Mouse (Mus musculus) ovary, adult 18-20 months (tissue): ENCODE measurements around the gene Prr7.
"Not testable (repeated sequence)": the region's sequence is repeated elsewhere in the genome, so short reads cannot be mapped to it uniquely, and the experiment has no call there.

ENCODE experiments used
- DNase-seq: peaks from one replicate; pipeline ENCODE4 v3.0.0; 2022; ENCODE audit warnings: low spot score, mixed read lengths

Gene Prr7

GRCm38 (mm10) chr13:55464027-55464884 is at the start of gene Prr7:
Gene Prr7, plus strand, starts transcription at chr13:55464267.
- no peak for DNase-seq

DNA sequence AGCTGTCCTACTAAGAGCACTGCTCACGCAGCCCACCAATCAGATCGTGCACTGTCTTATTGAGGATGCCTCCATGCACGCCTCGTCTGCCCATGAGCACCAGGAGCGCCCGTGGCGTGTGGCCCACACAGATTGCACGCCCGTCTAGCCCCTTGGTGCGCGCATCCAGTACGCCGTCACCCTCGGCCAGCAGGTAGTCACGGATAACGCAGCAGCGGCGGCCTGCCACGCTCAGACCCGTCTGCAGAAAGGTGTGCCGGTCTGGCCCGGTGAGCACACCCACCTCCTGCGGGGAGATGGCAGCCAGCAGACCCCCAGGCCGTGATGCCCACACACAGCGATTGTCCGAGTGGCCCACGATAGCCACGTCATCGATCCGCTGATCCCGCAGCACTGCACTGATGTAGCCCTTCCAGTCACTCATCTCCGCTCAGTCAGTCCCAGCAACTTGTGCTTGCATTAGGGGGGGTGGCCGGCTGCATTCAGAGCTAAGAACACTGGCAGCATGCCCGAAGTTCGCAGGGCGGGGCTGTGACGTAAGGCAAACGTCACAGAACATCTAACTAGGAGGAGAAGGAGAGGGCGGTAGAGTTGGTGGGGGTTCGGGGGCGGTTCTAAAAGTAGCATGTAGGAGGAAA is 49.2 kb upstream of the Prr7 start, which contains the start of gene Pfn3:
Gene Pfn3, minus strand, starts transcription at position 490 of the 638 bp plus-strand sequence.
- DNase-seq, result no peak

- peak; percentile 67 for DNase-seq
Measured at GRCm38 (mm10) chr13:55418004-55418403, 46.1 kb upstream of the Prr7 start.

DNA sequence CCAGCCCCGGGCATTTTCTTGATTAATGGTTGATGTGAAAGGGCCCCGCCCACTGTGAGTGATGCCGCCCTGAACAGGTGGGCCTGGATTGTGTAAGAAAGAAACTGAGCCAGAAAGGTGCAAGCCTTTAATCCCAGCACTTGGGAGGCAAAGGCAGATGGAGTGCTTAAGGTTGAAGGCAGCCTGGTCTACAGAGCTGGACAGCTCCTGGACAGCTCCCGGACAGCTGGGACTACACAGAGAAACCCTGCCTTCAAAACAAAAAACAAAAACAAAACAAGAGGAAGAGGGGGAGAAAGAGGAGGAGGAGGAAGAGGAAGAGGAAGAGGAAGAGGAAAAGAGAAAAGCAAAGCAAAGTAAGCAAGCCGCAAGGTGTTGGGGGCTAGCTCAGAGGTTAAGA is 44.9 kb upstream of the Prr7 start:
- DNase-seq, result no peak

GRCm38 (mm10) chr13:55420018-55420932 is 43.8 kb upstream of the Prr7 start:
- DNase-seq, result no peak

DNA sequence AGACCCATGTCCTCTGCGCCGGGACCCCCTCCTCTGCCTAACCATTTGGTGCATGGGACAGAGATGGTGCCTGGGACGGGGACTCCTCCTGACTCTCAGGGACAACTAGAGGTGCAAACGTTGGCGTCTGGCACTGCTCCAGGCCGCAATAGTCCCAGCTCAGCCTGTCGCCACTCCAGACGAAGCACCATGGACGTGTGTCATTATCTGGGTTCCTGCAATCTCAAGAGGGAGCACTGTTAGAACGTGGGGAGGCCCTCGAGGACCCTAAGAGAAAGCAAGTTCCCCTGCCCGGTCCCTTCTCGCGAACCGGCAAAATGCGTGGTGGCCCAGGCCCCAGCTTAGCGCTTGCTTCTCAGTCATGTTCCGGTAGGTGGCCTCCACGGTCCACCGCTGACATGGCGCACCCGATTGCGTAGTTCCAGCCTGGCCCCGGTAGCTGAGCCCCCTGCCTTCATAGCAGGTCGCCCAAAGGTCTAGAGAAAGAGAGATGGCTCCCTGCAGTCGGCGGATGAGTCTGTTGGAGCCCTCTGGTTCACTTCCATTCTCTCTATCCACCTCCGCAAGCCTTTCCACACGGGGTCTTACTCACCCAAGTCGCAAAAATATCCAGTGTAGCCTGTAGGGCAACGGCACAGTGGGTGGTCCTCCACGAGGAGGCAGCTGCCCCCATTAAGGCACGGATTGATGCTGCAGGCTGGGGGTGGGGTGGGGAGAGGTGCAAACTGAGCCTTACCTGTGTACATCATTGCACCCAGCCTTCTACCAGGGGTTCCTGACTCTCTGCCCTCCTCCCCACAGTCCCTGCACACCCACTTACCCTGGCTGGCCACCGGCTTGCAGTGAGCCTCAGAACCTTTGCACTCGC is 42.9 kb upstream of the Prr7 start:
- DNase-seq, result no peak

GRCm38 (mm10) chr13:55426613-55427012 is 37.5 kb upstream of the Prr7 start, which contains the start of gene F12:
Gene F12, minus strand, starts transcription at chr13:55426793.
- DNase-seq, result no peak

- peak; percentile 44 for DNase-seq
Measured at GRCm38 (mm10) chr13:55429226-55429888, 34.7 kb upstream of the Prr7 start.

DNA sequence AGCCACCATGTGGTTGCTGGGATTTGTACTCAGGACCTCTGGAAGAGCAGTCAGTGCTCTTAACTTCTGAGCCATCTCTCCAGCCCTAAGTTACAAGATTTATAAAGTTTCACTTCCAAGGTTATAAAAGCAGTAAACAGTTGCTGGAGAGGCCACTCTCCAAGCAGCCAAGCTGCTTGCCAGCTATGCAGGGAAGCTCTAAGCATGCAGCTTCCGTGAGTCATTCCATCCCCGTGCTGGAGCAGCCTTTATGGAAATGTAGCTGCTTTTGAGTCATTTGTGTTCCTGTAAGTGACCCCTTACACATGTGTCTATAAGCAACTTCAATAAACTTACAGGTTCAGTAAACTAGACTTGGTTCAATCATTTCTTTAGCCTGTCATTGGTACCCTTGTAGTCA is 33.5 kb upstream of the Prr7 start:
- DNase-seq, result no peak

DNA sequence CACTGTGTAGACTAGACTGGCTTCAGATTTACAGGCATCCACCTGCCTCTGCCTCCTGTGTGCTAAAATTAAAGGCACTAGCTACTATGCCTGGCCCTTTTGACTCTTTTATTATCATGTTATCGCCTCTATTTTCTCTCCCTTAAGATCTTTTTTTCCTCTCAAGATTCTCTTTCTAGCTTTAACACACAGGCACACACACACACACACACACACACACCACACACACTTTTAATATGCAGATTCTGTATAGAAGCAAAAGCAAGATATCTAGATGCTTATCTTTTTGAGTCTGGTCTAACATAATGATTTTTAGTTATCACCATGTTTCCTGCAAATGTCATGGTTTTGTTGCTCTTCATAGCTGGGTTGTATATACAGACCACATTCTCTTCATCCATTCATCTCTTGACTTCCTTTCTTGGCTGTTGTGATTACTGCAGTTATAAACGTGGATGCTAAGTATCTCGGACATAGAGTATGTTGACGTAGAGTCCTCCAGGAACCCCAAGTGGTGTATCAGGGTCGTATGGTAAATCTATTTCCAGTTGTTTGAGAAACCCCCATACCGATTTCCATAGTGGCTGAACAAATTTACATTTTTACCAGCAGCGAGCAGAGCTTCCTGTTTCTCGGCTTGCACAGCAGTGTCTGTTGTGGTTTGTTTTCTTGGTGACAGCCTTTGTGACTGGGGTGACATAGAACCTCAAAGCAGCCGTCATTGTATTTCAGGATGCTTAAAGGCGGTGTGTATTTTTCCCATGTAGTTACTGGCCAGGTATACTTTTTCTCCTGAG is 32.0 kb upstream of the Prr7 start:
- DNase-seq, result no peak

DNA sequence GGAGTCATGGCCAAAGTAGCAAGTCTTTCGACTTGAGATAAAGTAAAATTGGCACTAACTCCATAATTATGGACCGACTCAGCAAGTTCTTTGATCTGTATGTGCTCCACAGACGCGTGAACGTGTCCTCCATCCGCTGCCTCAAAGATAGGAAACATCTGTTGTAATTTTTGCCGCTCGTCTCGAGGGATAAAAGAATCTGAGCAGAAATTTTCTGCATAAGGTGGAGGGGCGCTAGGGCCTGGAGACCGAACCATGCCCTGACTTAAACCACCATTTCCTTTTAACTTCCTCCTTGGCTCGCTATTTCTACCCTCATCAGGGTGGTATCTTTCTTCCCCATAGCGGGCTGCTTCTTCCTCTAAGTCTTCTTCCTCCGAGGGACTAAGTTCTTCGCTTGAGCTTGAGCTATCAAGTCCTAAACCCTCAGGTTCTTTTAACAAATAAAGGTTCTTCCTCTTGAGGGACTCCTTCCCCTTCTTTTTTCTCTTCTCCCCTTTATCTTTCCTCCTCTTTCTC is 26.9 kb upstream of the Prr7 start:
- DNase-seq, result not testable (repeated sequence)

GRCm38 (mm10) chr13:55443799-55444285 is 20.2 kb upstream of the Prr7 start:
- no peak for DNase-seq

- DNase-seq, result no peak
Measured at GRCm38 (mm10) chr13:55444286-55444936, 19.7 kb upstream of the Prr7 start.

- peak; percentile 100 for DNase-seq
Measured at GRCm38 (mm10) chr13:55444937-55445315, 19.1 kb upstream of the Prr7 start, which contains the start of gene Grk6. Gene Grk6, plus strand, starts transcription at chr13:55445072.

- no peak for DNase-seq
Measured at GRCm38 (mm10) chr13:55445361-55446091, 18.5 kb upstream of the Prr7 start.

GRCm38 (mm10) chr13:55446483-55447105 is 17.5 kb upstream of the Prr7 start:
- no peak for DNase-seq

DNA sequence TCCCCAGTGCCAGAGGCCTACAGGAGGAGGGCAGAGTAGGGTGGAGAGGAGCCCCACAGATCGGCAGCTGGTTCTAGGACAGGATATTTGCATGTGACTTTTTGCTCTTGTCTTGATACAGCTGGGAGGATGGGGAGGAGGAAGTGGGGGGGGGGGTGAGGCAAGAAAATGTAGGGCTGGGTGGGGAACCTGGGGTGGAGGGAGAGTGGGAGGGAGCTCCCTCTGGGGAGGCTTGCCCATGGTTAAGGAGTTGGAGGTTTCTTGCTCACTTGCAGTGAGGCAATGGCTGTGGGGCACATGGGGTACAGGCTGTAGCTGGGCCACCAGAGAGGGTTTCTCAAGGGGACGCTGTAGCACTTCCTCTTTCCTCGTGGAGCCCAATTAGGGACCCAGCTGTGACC is 16.5 kb upstream of the Prr7 start:
- DNase-seq, result no peak

DNA sequence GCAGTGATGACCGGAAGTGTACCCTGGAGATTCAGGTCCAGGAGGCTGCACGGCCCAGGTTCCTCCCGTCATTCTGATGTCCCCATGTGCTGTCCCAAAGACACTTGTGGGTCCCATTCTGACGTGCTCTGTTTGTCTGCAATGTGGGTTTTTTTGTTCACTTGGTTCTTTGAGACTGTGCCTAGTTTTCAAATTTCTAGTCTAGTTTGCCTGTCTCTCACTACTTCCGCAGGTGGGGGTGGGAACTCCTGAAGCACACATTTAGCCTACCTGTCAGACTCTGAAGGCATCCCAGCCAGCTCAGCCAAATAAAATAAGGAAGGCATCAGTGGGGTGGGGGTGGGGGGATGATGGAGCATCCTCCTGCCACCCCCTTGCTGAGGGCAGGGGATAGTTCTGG is 15.9 kb upstream of the Prr7 start:
- DNase-seq, result no peak
